Mouse (Mus musculus) intestine, embryonic 14.5 days (tissue): Measurements from ENCODE around the gene Gpr1. TPM values are rescaled to one million over a fixed set of nuclear protein-coding genes. Genes with fewer than 3 reads are reported as not detected.

Experiments
- ATAC-seq: fragments of 200-750 bp; cut with Nextera tagmentation; replicated peaks from 2 replicates; pipeline ENCODE4 v1.8.0; 2017; ENCODE audit warnings: low read depth, moderate number of reproducible peaks, moderate TSS enrichment, moderate library complexity; ENCODE audit not compliant: low FRiP score, low TSS enrichment
- DNase-seq: peaks from one replicate; pipeline ENCODE4 v3.0.0-alpha.2; 2018; ENCODE audit warnings: low spot score
- H3K27ac ChIP-seq: fragments of 300-500 bp; sonication (generic); 2 replicates; pipeline ENCODE4 v1.5.1; 2014; ENCODE audit warnings: low read depth, mild to moderate bottlenecking, control low read depth
- H3K27me3 ChIP-seq: fragments of 300-500 bp; sonication (generic); replicated peaks from 2 replicates; pipeline ENCODE4 v1.6.1; 2014; ENCODE audit warnings: low read length, control low read depth; ENCODE audit not compliant: control insufficient read depth, insufficient read depth
- H3K36me3 ChIP-seq: fragments of 300-500 bp; sonication (generic); 2 replicates; pipeline ENCODE4 v1.6.1; 2014; ENCODE audit warnings: low read length, control low read depth; ENCODE audit not compliant: control insufficient read depth, insufficient read depth
- H3K4me1 ChIP-seq: fragments of 300-500 bp; sonication (generic); replicated peaks from 2 replicates; pipeline ENCODE4 v1.6.1; 2014; ENCODE audit warnings: low read length, control low read depth, mixed read lengths; ENCODE audit not compliant: control insufficient read depth, insufficient read depth
- H3K4me2 ChIP-seq: fragments of 300-500 bp; sonication (generic); 2 replicates; pipeline ENCODE4 v1.6.1; 2014; ENCODE audit warnings: low read length
- H3K4me3 ChIP-seq: fragments of 300-500 bp; sonication (generic); 2 replicates; pipeline ENCODE4 v1.5.1; 2014; ENCODE audit warnings: low read depth, low read length, control low read depth, mixed read lengths
- H3K9ac ChIP-seq: fragments of 300-500 bp; sonication (generic); 2 replicates; pipeline ENCODE4 v1.6.1; 2014; ENCODE audit warnings: mild to moderate bottlenecking, low read length
- H3K9me3 ChIP-seq: fragments of 300-500 bp; sonication (generic); 2 replicates; pipeline ENCODE4 v1.6.1; 2016; ENCODE audit warnings: low read length, control low read depth; ENCODE audit not compliant: control insufficient read depth
- WGBS: fragments of 180-500 bp; shearing (Covaris S2); extraction: QIAGEN DNeasy Blood & Tissue Kit; methylation state at CpG from one replicate; pipeline ENCODE4 v1.1.7; 2014; 5-methylcytosine and 5-hydroxymethylcytosine counted together
- polyA plus RNA-seq: library from polyadenylated mRNA; unstranded; fragments of >200 nt; fragmentation: Nextera tagmentation; extraction: Ambion mirVana; gene quantifications from 2 replicates; pipeline ENCODE4 v1.2.1, GENCODE M21; 2014

The Gpr1 gene
- 0.09 TPM in 1 of 2 replicates, not detected in the other for polyA plus RNA-seq

GRCm38 (mm10) chr1:63214271-63214558 lies at the start of gene Gpr1:
TSS of gene Gpr1 (minus strand) at chr1:63214543.
- Histone ChIP-seq H3K27me3 (no peaks in the 10 kb centered on the region), H3K36me3 (no peaks in the 10 kb centered on the region), H3K4me3 (no peak within 1 kb of the TSS), H3K27ac (no peak within 1 kb of the TSS), H3K9me3 (no peaks in the 10 kb centered on the region), H3K4me1 (no peaks in the 10 kb centered on the region; the same call in 1 of the 2 replicates), H3K9ac (no peak within 1 kb of the TSS), H3K4me2 (peak within 1 kb of the TSS; percentile 16; the same call in 1 of the 2 replicates)
- DNase-seq (no peak), ATAC-seq (no peak)
- WGBS, result 41% methylated on average over 3 of the region's 3 CpGs

GRCm38 (mm10) chr1:63263671-63264070 lies 49.3 kb upstream of the Gpr1 start:
- Histone ChIP-seq H3K9me3 (no peaks in the 10 kb centered on the region), H3K9ac (no peak overlapping the region), H3K36me3 (no peaks in the 10 kb centered on the region), H3K4me3 (no peak overlapping the region), H3K27ac (no peak overlapping the region), H3K4me1 (no peaks in the 10 kb centered on the region), H3K4me2 (no peak overlapping the region), H3K27me3 (peaks cover 79% of the 10 kb centered on the region)
- no peak for DNase-seq
- no peak for ATAC-seq
- WGBS, result 50% methylated on average over 11 of the region's 11 CpGs

- DNase-seq, result peak; percentile 55
- Histone ChIP-seq H3K9ac (no peak overlapping the region), H3K4me2 (no peak overlapping the region), H3K4me3 (no peak overlapping the region), H3K36me3 (no peaks in the 10 kb centered on the region), H3K27me3 (peaks cover 89% of the 10 kb centered on the region), H3K27ac (no peak overlapping the region), H3K4me1 (no peaks in the 10 kb centered on the region), H3K9me3 (no peaks in the 10 kb centered on the region)
- 53% methylated on average over 17 of the region's 17 CpGs for WGBS
- no peak for ATAC-seq
These were observed 46.8 kb upstream of the Gpr1 start for GRCm38 (mm10) chr1:63261041-63261590.

GRCm38 (mm10) chr1:63260742-63261033 lies 46.3 kb upstream of the Gpr1 start:
- H3K9ac ChIP-seq, result no peak overlapping the region
- no peak overlapping the region for H3K4me3 ChIP-seq
- DNase-seq (peak; percentile 62), ATAC-seq (no peak)
- peaks cover 92% of the 10 kb centered on the region for H3K27me3 ChIP-seq
- H3K36me3 ChIP-seq, result no peaks in the 10 kb centered on the region
- no peak overlapping the region for H3K27ac ChIP-seq
- H3K4me1 ChIP-seq, result no peaks in the 10 kb centered on the region
- no peak overlapping the region for H3K4me2 ChIP-seq
- WGBS, result 44% methylated on average over 5 of the region's 5 CpGs
- H3K9me3 ChIP-seq, result no peaks in the 10 kb centered on the region

GRCm38 (mm10) chr1:63259916-63260741 lies 45.8 kb upstream of the Gpr1 start:
- no peak overlapping the region for H3K9ac ChIP-seq
- H3K36me3 ChIP-seq, result no peaks in the 10 kb centered on the region
- DNase-seq, result peak; percentile 55
- H3K4me3 ChIP-seq, result no peak overlapping the region
- no peak overlapping the region for H3K27ac ChIP-seq
- H3K27me3 ChIP-seq, result peaks cover 92% of the 10 kb centered on the region
- ATAC-seq, result no peak
- no peaks in the 10 kb centered on the region for H3K9me3 ChIP-seq
- 40% methylated on average over 17 of the region's 17 CpGs for WGBS
- no peaks in the 10 kb centered on the region for H3K4me1 ChIP-seq
- H3K4me2 ChIP-seq, result no peak overlapping the region

GRCm38 (mm10) chr1:63259271-63259830 lies 45.0 kb upstream of the Gpr1 start:
- no peak overlapping the region for H3K27ac ChIP-seq
- H3K36me3 ChIP-seq, result no peaks in the 10 kb centered on the region
- H3K4me2 ChIP-seq, result no peak overlapping the region
- no peaks in the 10 kb centered on the region for H3K4me1 ChIP-seq
- no peak overlapping the region for H3K9ac ChIP-seq
- DNase-seq (peak; percentile 55), ATAC-seq (no peak)
- H3K4me3 ChIP-seq, result no peak overlapping the region
- WGBS, result 37% methylated on average over 11 of the region's 11 CpGs
- H3K27me3 ChIP-seq, result peaks cover 92% of the 10 kb centered on the region
- no peaks in the 10 kb centered on the region for H3K9me3 ChIP-seq

GRCm38 (mm10) chr1:63258501-63258900 lies 44.2 kb upstream of the Gpr1 start:
- ATAC-seq (no peak), DNase-seq (peak; percentile 52)
- Histone ChIP-seq H3K27me3 (peaks cover 89% of the 10 kb centered on the region), H3K9ac (no peak overlapping the region), H3K4me1 (no peaks in the 10 kb centered on the region), H3K36me3 (no peaks in the 10 kb centered on the region), H3K4me2 (no peak overlapping the region), H3K4me3 (no peak overlapping the region), H3K9me3 (no peaks in the 10 kb centered on the region), H3K27ac (no peak overlapping the region)
- 46% methylated on average over 2 of the region's 2 CpGs for WGBS

GRCm38 (mm10) chr1:63256083-63256482 lies 41.7 kb upstream of the Gpr1 start:
- ATAC-seq (no peak), DNase-seq (no peak)
- Histone ChIP-seq H3K9me3 (no peaks in the 10 kb centered on the region), H3K9ac (no peak overlapping the region), H3K4me3 (no peak overlapping the region), H3K4me1 (no peaks in the 10 kb centered on the region), H3K4me2 (no peak overlapping the region), H3K36me3 (no peaks in the 10 kb centered on the region), H3K27ac (no peak overlapping the region), H3K27me3 (peaks cover 89% of the 10 kb centered on the region)
- WGBS, result 16% methylated on average over 5 of the region's 5 CpGs

GRCm38 (mm10) chr1:63255101-63255500 lies 40.8 kb upstream of the Gpr1 start:
- Histone ChIP-seq H3K36me3 (no peaks in the 10 kb centered on the region), H3K4me1 (no peaks in the 10 kb centered on the region), H3K4me2 (no peak overlapping the region), H3K9ac (no peak overlapping the region), H3K27me3 (peaks cover 89% of the 10 kb centered on the region), H3K27ac (no peak overlapping the region), H3K9me3 (no peaks in the 10 kb centered on the region), H3K4me3 (no peak overlapping the region)
- DNase-seq, result no peak
- ATAC-seq, result no peak
- WGBS, result 19% methylated on average over 4 of the region's 4 CpGs
